In the genomic region with DNA sequence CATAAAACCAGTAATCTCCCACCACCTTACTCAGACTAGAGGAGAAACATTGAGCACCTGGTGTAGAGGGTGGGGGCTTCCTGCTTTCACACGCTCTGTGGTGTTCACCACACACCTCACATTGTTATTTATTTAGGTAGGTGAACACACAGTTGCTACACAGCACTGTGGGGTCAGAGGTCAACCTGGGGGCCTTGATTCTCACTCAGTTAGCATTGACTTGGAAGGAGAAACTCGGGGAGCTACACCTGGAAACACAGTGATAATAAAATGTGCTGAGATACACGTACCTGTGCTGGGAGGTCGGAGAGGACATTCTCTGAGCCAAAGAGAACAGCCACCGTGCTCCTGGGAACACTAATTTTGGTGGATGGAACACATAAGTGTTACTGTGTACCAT, we compare ENCODE assay signal across 26 mouse cellular contexts. TPM values are rescaled to one million over a fixed set of nuclear protein-coding genes. Genes with fewer than 3 reads are reported as not detected.
DNase-seq lines count a peak whose midpoint lies in the region; ATAC-seq and TF ChIP-seq lines count a peak whose summit lies in the region.
"Had no signal": no experiment of that assay in that cellular context is flagged by ENCODE, and none has a peak within 500 bp of the region (broad histone marks: within the 10 kb centered on the region; RNA-seq: fewer than 3 reads in every experiment).

No protein-coding gene starts in this region.

- peak overlapping the region; percentile 59 for H3K4me3 ChIP-seq in kidney, adult 2 months (ENCODE audit: insufficient read depth, low read depth, low read length)
- H3K4me3 ChIP-seq in midbrain, postnatal 0 days (ENCODE audit: low read depth, low read length), result no peak overlapping the region
- no peak overlapping the region for H3K4me3 ChIP-seq in midbrain, embryonic 16.5 days (ENCODE audit: low read depth, low read length)
- H3K4me3 ChIP-seq: embryonic facial prominence, embryonic 12.5 days; hindbrain, embryonic 10.5 days; midbrain, embryonic 13.5 days; neural tube, embryonic 15.5 days had no signal

- peak overlapping the region; percentile 98 for H3K27ac ChIP-seq in kidney, adult 2 months (ENCODE audit: insufficient read depth, low read depth, low read length)
- no peak overlapping the region for H3K27ac ChIP-seq in midbrain, postnatal 0 days (ENCODE audit: low read depth, low read length)
- no peak overlapping the region for H3K27ac ChIP-seq in midbrain, embryonic 16.5 days (ENCODE audit: low read length)
- H3K27ac ChIP-seq: embryonic facial prominence, embryonic 12.5 days; hindbrain, embryonic 10.5 days; liver, embryonic 14.5 days; macrophage; midbrain, embryonic 13.5 days; neural tube, embryonic 15.5 days had no signal

- H3K27me3 ChIP-seq in kidney, adult 2 months (replicated peaks; ENCODE audit: control insufficient read depth, insufficient read depth, low read length), result no peaks in the 10 kb centered on the region
- H3K27me3 ChIP-seq in midbrain, postnatal 0 days (ENCODE audit: insufficient read depth, low read length), result no peaks in the 10 kb centered on the region
- no peaks in the 10 kb centered on the region for H3K27me3 ChIP-seq in midbrain, embryonic 16.5 days (ENCODE audit: control insufficient read depth, insufficient read depth, low read depth, low read length)
- H3K27me3 ChIP-seq: neural tube, embryonic 15.5 days had no signal

- no peaks in the 10 kb centered on the region for H3K9me3 ChIP-seq in midbrain, postnatal 0 days (ENCODE audit: low read length)
- H3K9me3 ChIP-seq in midbrain, embryonic 16.5 days (replicated peaks; ENCODE audit: control insufficient read depth, low read length, poor library complexity, severe bottlenecking), result no peaks in the 10 kb centered on the region
- H3K9me3 ChIP-seq: embryonic facial prominence, embryonic 12.5 days; hindbrain, embryonic 10.5 days; midbrain, embryonic 13.5 days; neural tube, embryonic 15.5 days had no signal

- no peak for ATAC-seq in midbrain, postnatal 0 days (ENCODE audit: low FRiP score)
- no peak for ATAC-seq in midbrain, embryonic 16.5 days
- ATAC-seq: forebrain, embryonic 14.5 days; intestine, postnatal 0 days; midbrain, embryonic 13.5 days had no signal

- peaks cover 9% of the 10 kb centered on the region; the same call in 1 of the 2 replicates for H3K4me1 ChIP-seq in kidney, adult 2 months (ENCODE audit: control insufficient read depth, insufficient read depth, low read length)
- H3K4me1 ChIP-seq in midbrain, postnatal 0 days (ENCODE audit: insufficient read depth, low read length), result peaks cover 3% of the 10 kb centered on the region
- no peaks in the 10 kb centered on the region; the same call in 1 of the 2 replicates for H3K4me1 ChIP-seq in midbrain, embryonic 16.5 days (ENCODE audit: control insufficient read depth, insufficient read depth, low read length)

- WGBS in kidney, adult 2 months, result 40% methylated on average over 5 of the region's 5 CpGs
- WGBS in midbrain, postnatal 0 days, result 91% methylated on average over 5 of the region's 5 CpGs
- WGBS in midbrain, embryonic 16.5 days, result 90% methylated on average over 5 of the region's 5 CpGs

- no peak for TF ChIP-seq POLR2A in kidney, adult 2 months (IDR thresholded peaks at IDR 0.05; ENCODE audit: low read depth, low read length)

- H3K4me2 ChIP-seq in midbrain, postnatal 0 days (ENCODE audit: low read depth, low read length, poor library complexity, severe bottlenecking), result peak overlapping the region; percentile 88
- no peak overlapping the region for H3K4me2 ChIP-seq in midbrain, embryonic 16.5 days (ENCODE audit: low read length)
- H3K4me2 ChIP-seq: embryonic facial prominence, embryonic 12.5 days; midbrain, embryonic 13.5 days had no signal

- no peak overlapping the region for H3K9ac ChIP-seq in midbrain, postnatal 0 days (replicated peaks; ENCODE audit: low read length, poor library complexity, severe bottlenecking)
- no peak overlapping the region for H3K9ac ChIP-seq in midbrain, embryonic 16.5 days (ENCODE audit: low read depth, low read length)
- H3K9ac ChIP-seq: embryonic facial prominence, embryonic 12.5 days; liver, embryonic 14.5 days; midbrain, embryonic 13.5 days; neural tube, embryonic 15.5 days had no signal

- TF ChIP-seq CTCF in kidney, adult 2 months (conservative IDR thresholded peaks at IDR 0.05; ENCODE audit: insufficient read depth, insufficient read length, low read depth, low read length), result no peak
- TF ChIP-seq CTCF in midbrain, postnatal 0 days (IDR thresholded peaks at IDR 0.05), result no peak

- DNase-seq in kidney, adult 2 months, result no peak
- DNase-seq in kidney, adult 11 months, result no peak
- no peak for DNase-seq in midbrain, postnatal 0 days (ENCODE audit: low spot score)
- DNase-seq in thymus, postnatal 4 days, result peak; percentile 32
- DNase-seq in thymus, postnatal 10 days (ENCODE audit: low spot score in 2 of 2), result no peak
- DNase-seq: adrenal gland, postnatal 36 days; B cell, adult 2 months; cerebellum, adult 8-10 months; embryo, embryonic 11 days; gastrocnemius, postnatal 14 days; heart, postnatal 14 days; liver; lung, adult 2 months; lung, postnatal 10 days; retina, postnatal 1 day; right cerebral cortex, postnatal 14 days had no signal

- no peaks in the 10 kb centered on the region; the same call in 1 of the 2 replicates for H3K36me3 ChIP-seq in kidney, adult 2 months (ENCODE audit: control insufficient read depth, insufficient read depth, low read length)
- H3K36me3 ChIP-seq in midbrain, postnatal 0 days (ENCODE audit: insufficient read depth, low read length), result no peaks in the 10 kb centered on the region
- no peaks in the 10 kb centered on the region for H3K36me3 ChIP-seq in midbrain, embryonic 16.5 days (ENCODE audit: control insufficient read depth, insufficient read depth, low read length)
- H3K36me3 ChIP-seq: embryonic facial prominence, embryonic 12.5 days; hindbrain, embryonic 10.5 days; midbrain, embryonic 13.5 days; neural tube, embryonic 15.5 days had no signal

RNA-seq across cellular contexts. Expression of a gene that starts 2.7 kb away (rescaled TPM):
- polyA plus RNA-seq in kidney, adult 2 months (2012; rRNA removed), result 95.1 and 99.0 TPM in 2 replicates
- 40.3 and 46.0 TPM in 2 replicates for total RNA-seq in midbrain, postnatal 0 days (2014; rRNA removed)
- 21.7 and 21.8 TPM in 2 replicates for polyA plus RNA-seq in midbrain, postnatal 0 days (2015; fragmentation: Nextera tagmentation; extraction: Ambion mirVana)
- polyA plus RNA-seq in midbrain, embryonic 16.5 days (2015; fragmentation: Nextera tagmentation; extraction: Ambion mirVana), result 10.4 and 13.7 TPM in 2 replicates
- total RNA-seq: granulocyte monocyte progenitor cell, adult 5-6 weeks had no signal
- polyA plus RNA-seq: macrophage had no signal
